Mouse (Mus musculus) megakaryocyte-erythroid progenitor cell, adult 5-6 weeks (primary cell): ENCODE measurements at regions not wholly inside any gene's neighbourhood (a gene's known extent, or its start where the extent isn't known, plus 50 kb on each side); places are given as distances from the start of the nearest gene placed in this dataset.
"Not testable (repeated sequence)": the region's sequence is repeated elsewhere in the genome, so short reads cannot be mapped to it uniquely, and the experiment has no call there.

ENCODE experiments used
- ATAC-seq: replicated peaks from 2 replicates; pipeline ENCODE4 v1.8.0; 2016; ENCODE audit warnings: mild to moderate bottlenecking, inconsistent platforms; ENCODE audit not compliant: severe bottlenecking, poor library complexity, low FRiP score, low TSS enrichment

GRCm38 (mm10) chr14:53312490-53312889 lies 816.9 kb upstream of the Olfr1507 start:
- ATAC-seq = peak; percentile 92

- not testable (repeated sequence) for ATAC-seq
These were observed 807.6 kb upstream of the Olfr1507 start for GRCm38 (mm10) chr14:53303179-53303578.

GRCm38 (mm10) chr14:53302491-53302829 lies 806.9 kb upstream of the Olfr1507 start:
- not testable (repeated sequence) for ATAC-seq

- peak; percentile 81 for ATAC-seq
These were observed 806.4 kb upstream of the Olfr1507 start for GRCm38 (mm10) chr14:53301722-53302490.

- peak; percentile 75; the same call in 1 of the 2 replicates for ATAC-seq
These were observed 805.6 kb upstream of the Olfr1507 start for GRCm38 (mm10) chr14:53301110-53301509.

GRCm38 (mm10) chr14:53299735-53300134 lies 804.2 kb upstream of the Olfr1507 start:
- ATAC-seq = peak; percentile 45; the same call in 1 of the 2 replicates

GRCm38 (mm10) chr14:53283350-53284141 lies 788.0 kb upstream of the Olfr1507 start:
- ATAC-seq = peak; percentile 97

- ATAC-seq = peak; percentile 86
These were observed 777.7 kb upstream of the Olfr1507 start for GRCm38 (mm10) chr14:53273218-53273617.

- ATAC-seq = not testable (repeated sequence)
These were observed 772.1 kb upstream of the Olfr1507 start for GRCm38 (mm10) chr14:53267693-53268092.

GRCm38 (mm10) chr14:53255962-53256361 lies 760.4 kb upstream of the Olfr1507 start:
- peak; percentile 94 for ATAC-seq

GRCm38 (mm10) chr14:53253470-53253869 lies 757.9 kb upstream of the Olfr1507 start:
- ATAC-seq = peak; percentile 71; the same call in 1 of the 2 replicates

GRCm38 (mm10) chr14:53231142-53231541 lies 735.6 kb upstream of the Olfr1507 start:
- not testable (repeated sequence) for ATAC-seq

- ATAC-seq = peak; percentile 84
These were observed 729.2 kb upstream of the Olfr1507 start for GRCm38 (mm10) chr14:53224789-53225188.

- ATAC-seq = not testable (repeated sequence)
These were observed 715.0 kb upstream of the Olfr1507 start for GRCm38 (mm10) chr14:53210554-53210953.

GRCm38 (mm10) chr14:53209258-53209657 lies 713.7 kb upstream of the Olfr1507 start:
- 0 out of 2 replicates have a peak, but pooled peaks have one; percentile 22 for ATAC-seq

- peak; percentile 90 for ATAC-seq
These were observed 695.4 kb upstream of the Olfr1507 start for GRCm38 (mm10) chr14:53190931-53191330.

- ATAC-seq = not testable (repeated sequence)
These were observed 678.5 kb upstream of the Olfr1507 start for GRCm38 (mm10) chr14:53174099-53174498.

GRCm38 (mm10) chr14:53166327-53166726 lies 670.8 kb upstream of the Olfr1507 start:
- not testable (repeated sequence) for ATAC-seq

GRCm38 (mm10) chr14:53159012-53159411 lies 663.5 kb upstream of the Olfr1507 start:
- ATAC-seq = peak; percentile 98

- not testable (repeated sequence) for ATAC-seq
These were observed 639.2 kb upstream of the Olfr1507 start for GRCm38 (mm10) chr14:53134783-53135182.
